Mouse (Mus musculus) limb, embryonic 15.5 days (tissue): ENCODE measurements around the gene Slc22a21. TPM values are rescaled to one million over a fixed set of nuclear protein-coding genes. Genes with fewer than 3 reads are reported as not detected.

Experiments used
- ATAC-seq: fragments of 200-750 bp; cut with Nextera tagmentation; 2 replicates; pipeline ENCODE4 v1.8.0; 2017; ENCODE audit warnings: low read depth, moderate TSS enrichment; ENCODE audit not compliant: insufficient number of reproducible peaks, low FRiP score, low TSS enrichment
- H3K27ac ChIP-seq: fragments of 300-500 bp; sonication (generic); 2 replicates; pipeline ENCODE4 v1.5.1; 2015; ENCODE audit warnings: moderate library complexity, mild to moderate bottlenecking, inconsistent platforms
- H3K27me3 ChIP-seq: fragments of 300-500 bp; sonication (generic); 2 replicates; pipeline ENCODE4 v1.6.1; 2015; ENCODE audit warnings: inconsistent platforms
- H3K36me3 ChIP-seq: fragments of 300-500 bp; sonication (generic); 2 replicates; pipeline ENCODE4 v1.6.1; 2015; ENCODE audit warnings: inconsistent platforms
- H3K4me1 ChIP-seq: fragments of 300-500 bp; sonication (generic); 2 replicates; pipeline ENCODE4 v1.6.1; 2015; ENCODE audit warnings: inconsistent platforms
- H3K4me2 ChIP-seq: fragments of 300-500 bp; sonication (generic); 2 replicates; pipeline ENCODE4 v1.6.1; 2015; ENCODE audit warnings: mild to moderate bottlenecking, inconsistent platforms
- H3K4me3 ChIP-seq: fragments of 300-500 bp; sonication (generic); 2 replicates; pipeline ENCODE4 v1.5.1; 2015; ENCODE audit warnings: mild to moderate bottlenecking, inconsistent platforms
- H3K9ac ChIP-seq: fragments of 300-500 bp; sonication (generic); 2 replicates; pipeline ENCODE4 v1.6.1; 2015; ENCODE audit warnings: inconsistent platforms
- H3K9me3 ChIP-seq: fragments of 300-500 bp; sonication (generic); 2 replicates; pipeline ENCODE4 v1.6.1; 2016; ENCODE audit warnings: inconsistent platforms
- WGBS: fragments of 180-500 bp; shearing (Covaris S2); methylation state at CpG from one replicate; pipeline ENCODE4 v1.1.7; 2015; 5-methylcytosine and 5-hydroxymethylcytosine counted together
- polyA plus RNA-seq: library from polyadenylated mRNA; unstranded; fragments of >200 nt; fragmentation: Nextera tagmentation; extraction: Ambion mirVana; gene quantifications from 2 replicates; pipeline ENCODE4 v1.2.1, GENCODE M21; 2015

The Slc22a21 gene
- polyA plus RNA-seq: 4.3 and 5.0 TPM in 2 replicates

GRCm38 (mm10) chr11:53979788-53980621 lies at the start of gene Slc22a21:
Slc22a21 (minus strand) TSS chr11:53980332.
- peak within 1 kb of the TSS; percentile 69 for H3K27ac ChIP-seq

GRCm38 (mm10) chr11:54028997-54029396 lies 48.9 kb upstream of the Slc22a21 start:
- no peaks in the 10 kb centered on the region for H3K36me3 ChIP-seq
- H3K27ac ChIP-seq: no peak overlapping the region
- H3K9ac ChIP-seq: no peak overlapping the region
- no peaks in the 10 kb centered on the region for H3K9me3 ChIP-seq
- H3K4me1 ChIP-seq: peaks cover 15% of the 10 kb centered on the region
- peak overlapping the region; percentile 54 for H3K4me3 ChIP-seq
- ATAC-seq: no peak
- peaks cover 18% of the 10 kb centered on the region; the same call in 1 of the 2 replicates for H3K27me3 ChIP-seq
- peak overlapping the region; percentile 92 for H3K4me2 ChIP-seq
- WGBS: 79% methylated on average over 4 of the region's 4 CpGs

More at GRCm38 (mm10) chr11:53979788-53980621, at the start of gene Slc22a21:
- WGBS: 2% methylated on average over 73 of the region's 73 CpGs
- peaks cover 10% of the 10 kb centered on the region for H3K4me1 ChIP-seq
- peak within 1 kb of the TSS; percentile 56 for H3K9ac ChIP-seq
- H3K9me3 ChIP-seq: no peaks in the 10 kb centered on the region
- H3K27me3 ChIP-seq: no peaks in the 10 kb centered on the region
- H3K4me3 ChIP-seq: peak within 1 kb of the TSS; percentile 60
- peak within 1 kb of the TSS; percentile 90 for H3K4me2 ChIP-seq
- ATAC-seq: peak; percentile 88
- H3K36me3 ChIP-seq: no peaks in the 10 kb centered on the region

DNA sequence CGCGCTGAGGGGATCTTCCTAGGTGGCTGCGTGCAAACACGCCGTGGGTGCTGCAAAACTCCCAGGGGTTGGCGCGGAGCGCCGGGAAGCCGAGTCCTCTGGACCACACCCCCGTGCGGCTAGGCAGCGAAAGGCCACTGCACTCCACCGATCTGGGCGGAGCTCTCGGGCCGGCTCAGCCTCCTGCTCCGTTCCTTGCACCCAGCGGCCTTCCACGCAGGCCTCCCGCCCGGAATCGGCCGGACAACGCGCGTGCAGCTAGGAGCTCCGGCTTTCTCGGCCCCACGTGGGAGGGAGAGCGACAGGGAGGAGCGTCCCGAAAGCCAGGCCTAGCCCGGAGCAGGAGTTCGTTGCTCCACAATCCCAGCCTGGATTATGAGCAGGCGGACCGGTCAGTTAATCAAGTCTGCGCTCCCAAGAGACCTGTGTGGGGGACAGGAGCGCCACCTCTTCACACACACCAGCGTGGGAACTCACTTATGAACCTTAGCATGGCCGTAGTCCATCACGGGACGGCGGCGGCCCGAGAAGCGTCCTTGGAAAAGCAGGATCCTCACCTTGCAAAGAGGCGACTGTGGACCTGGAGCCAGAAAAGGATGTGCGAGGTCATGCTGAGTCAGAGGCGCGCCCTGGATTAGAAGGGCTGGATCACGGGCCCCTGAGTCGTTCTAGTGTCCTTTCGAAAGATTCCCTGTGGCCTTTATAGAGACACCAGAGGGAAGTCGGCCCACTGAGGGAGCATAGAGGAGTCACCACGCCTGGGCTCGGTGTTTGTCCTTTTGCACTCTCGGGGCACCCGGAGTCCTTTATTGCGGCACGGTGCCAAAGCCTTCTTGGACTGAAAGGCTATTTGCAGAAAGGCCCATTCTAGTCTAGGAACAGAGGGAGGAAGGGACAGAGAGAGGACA lies 48.2 kb upstream of the Slc22a21 start, which contains the start of gene Slc22a4:
TSS of gene Slc22a4 (minus strand) at position 47 of the 908 bp plus-strand sequence.
- Histone ChIP-seq H3K4me2 (peak within 1 kb of the TSS; percentile 92), H3K27me3 (peaks cover 18% of the 10 kb centered on the region; the same call in 1 of the 2 replicates), H3K4me3 (peak within 1 kb of the TSS; percentile 54), H3K9me3 (no peaks in the 10 kb centered on the region), H3K36me3 (no peaks in the 10 kb centered on the region), H3K9ac (peak within 1 kb of the TSS; percentile 63), H3K4me1 (peaks cover 15% of the 10 kb centered on the region), H3K27ac (0 out of 2 replicates have a peak within 1 kb of the TSS, but pooled peaks have one; percentile 18)
- 4% methylated on average over 61 of the region's 61 CpGs for WGBS
- peak; percentile 75 for ATAC-seq

DNA sequence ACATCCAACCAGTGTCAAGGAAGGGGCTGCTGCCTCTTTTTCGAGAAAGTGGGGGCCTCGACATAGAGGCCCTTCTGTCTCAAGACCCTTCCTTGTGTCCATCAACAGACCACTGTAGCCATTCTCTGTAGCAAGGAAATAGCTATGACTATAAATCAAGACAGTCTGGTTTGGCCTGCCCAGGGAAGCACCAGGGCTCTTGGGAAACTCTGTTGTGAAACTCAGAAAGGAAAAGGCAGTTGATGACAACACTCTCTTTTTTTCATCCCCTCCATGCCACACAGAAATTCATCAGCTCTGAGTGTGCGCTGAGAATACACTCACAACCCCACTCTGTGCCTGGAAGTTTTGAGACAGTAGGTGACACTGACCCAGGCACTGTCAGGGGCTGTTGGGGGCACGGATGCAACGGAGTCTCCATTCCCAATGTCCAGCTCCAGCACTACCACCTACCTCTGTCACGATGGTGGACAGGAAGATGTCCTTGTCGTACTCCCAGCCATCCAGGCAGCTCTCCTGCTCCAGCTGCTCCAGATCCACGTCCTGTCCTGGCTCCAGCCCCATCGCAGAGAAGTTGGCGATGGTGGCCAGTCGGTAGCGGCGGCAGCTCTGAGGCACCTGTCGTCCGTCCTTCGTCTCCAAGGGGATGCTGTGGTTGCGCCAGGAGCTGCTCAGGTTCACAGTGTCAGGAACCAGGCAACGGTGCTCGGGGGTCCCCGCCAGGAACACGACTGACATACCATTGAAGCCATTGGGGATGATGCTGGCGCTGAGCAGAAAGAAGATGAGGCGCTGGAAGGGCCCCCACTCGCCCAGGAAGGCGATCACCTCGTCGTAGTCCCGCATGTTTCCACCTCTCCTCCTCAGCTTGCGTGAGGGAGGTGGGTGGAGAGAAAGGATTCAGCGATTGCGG lies 47.3 kb upstream of the Slc22a21 start:
- peak overlapping the region; percentile 92 for H3K4me2 ChIP-seq
- H3K27ac ChIP-seq: 0 out of 2 replicates have a peak overlapping the region, but pooled peaks have one; percentile 18
- H3K4me3 ChIP-seq: peak overlapping the region; percentile 54
- peaks cover 18% of the 10 kb centered on the region; the same call in 1 of the 2 replicates for H3K27me3 ChIP-seq
- peaks cover 15% of the 10 kb centered on the region for H3K4me1 ChIP-seq
- ATAC-seq: no peak
- no peaks in the 10 kb centered on the region for H3K9me3 ChIP-seq
- 17% methylated on average over 31 of the region's 31 CpGs for WGBS
- peak overlapping the region; percentile 63 for H3K9ac ChIP-seq
- no peaks in the 10 kb centered on the region for H3K36me3 ChIP-seq

GRCm38 (mm10) chr11:54026491-54027041 lies 46.4 kb upstream of the Slc22a21 start:
- H3K27ac ChIP-seq: 0 out of 2 replicates have a peak overlapping the region, but pooled peaks have one; percentile 18
- peaks cover 15% of the 10 kb centered on the region for H3K4me1 ChIP-seq
- ATAC-seq: no peak
- WGBS: 81% methylated on average over 1 of the region's 1 CpGs
- H3K36me3 ChIP-seq: no peaks in the 10 kb centered on the region
- 0 out of 2 replicates have a peak overlapping the region, but pooled peaks have one; percentile 17 for H3K4me2 ChIP-seq
- no peaks in the 10 kb centered on the region for H3K9me3 ChIP-seq
- peak overlapping the region; percentile 54 for H3K4me3 ChIP-seq
- no peak overlapping the region for H3K9ac ChIP-seq
- peaks cover 18% of the 10 kb centered on the region; the same call in 1 of the 2 replicates for H3K27me3 ChIP-seq

DNA sequence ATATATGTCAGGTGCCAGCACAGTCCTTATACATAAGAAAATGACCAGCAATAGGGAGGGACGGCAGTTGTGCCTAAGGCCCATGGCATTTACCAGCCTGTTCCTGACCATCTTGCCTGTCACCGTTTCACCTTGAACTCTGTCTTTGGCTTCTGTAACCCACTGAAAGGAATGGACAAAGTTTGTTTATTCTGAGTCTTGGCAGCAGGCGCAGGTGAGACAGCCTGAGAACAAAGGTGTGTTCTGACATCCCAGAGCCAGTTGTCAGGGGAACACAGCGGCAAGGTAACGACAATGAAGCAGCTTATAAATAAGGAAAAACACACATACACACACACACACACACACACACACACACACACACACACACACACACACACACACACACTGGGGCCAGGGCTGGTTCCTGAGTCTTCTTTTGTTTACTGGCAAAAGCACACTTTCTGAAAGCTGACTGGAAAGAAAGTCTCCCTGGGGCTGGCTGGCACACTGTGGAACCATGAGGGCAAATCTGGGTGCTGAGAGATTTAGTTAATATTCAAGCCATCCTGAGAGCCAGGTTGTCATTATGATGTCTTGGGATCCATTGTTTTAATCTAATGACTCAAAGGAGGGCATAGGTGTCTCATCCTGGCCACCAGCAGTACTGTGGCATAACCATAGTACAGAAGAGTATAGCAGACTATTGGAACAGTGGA lies 41.4 kb upstream of the Slc22a21 start:
- H3K27ac ChIP-seq: no peak overlapping the region
- no peak overlapping the region for H3K4me2 ChIP-seq
- no peak overlapping the region for H3K9ac ChIP-seq
- no peaks in the 10 kb centered on the region for H3K36me3 ChIP-seq
- 0 out of 2 replicates have a peak, but pooled peaks cover 2% of the 10 kb centered on the region for H3K27me3 ChIP-seq
- no peaks in the 10 kb centered on the region for H3K4me1 ChIP-seq
- ATAC-seq: no peak
- WGBS: 88% methylated on average over 5 of the region's 5 CpGs
- H3K9me3 ChIP-seq: no peaks in the 10 kb centered on the region
- no peak overlapping the region for H3K4me3 ChIP-seq

- no peak overlapping the region for H3K4me3 ChIP-seq
- 74% methylated on average over 3 of the region's 3 CpGs for WGBS
- ATAC-seq: no peak
- no peak overlapping the region for H3K9ac ChIP-seq
- no peak overlapping the region for H3K27ac ChIP-seq
- no peaks in the 10 kb centered on the region for H3K36me3 ChIP-seq
- H3K4me1 ChIP-seq: no peaks in the 10 kb centered on the region
- H3K27me3 ChIP-seq: no peaks in the 10 kb centered on the region
- no peak overlapping the region for H3K4me2 ChIP-seq
- no peaks in the 10 kb centered on the region for H3K9me3 ChIP-seq
Measured at GRCm38 (mm10) chr11:54018893-54019732, 39.0 kb upstream of the Slc22a21 start.

GRCm38 (mm10) chr11:54017596-54017995 lies 37.5 kb upstream of the Slc22a21 start:
- Histone ChIP-seq H3K9me3 (no peaks in the 10 kb centered on the region), H3K4me1 (no peaks in the 10 kb centered on the region), H3K4me3 (no peak overlapping the region), H3K27me3 (no peaks in the 10 kb centered on the region), H3K4me2 (no peak overlapping the region), H3K36me3 (no peaks in the 10 kb centered on the region), H3K27ac (no peak overlapping the region), H3K9ac (no peak overlapping the region)
- WGBS: 76% methylated on average over 4 of the region's 4 CpGs
- ATAC-seq: no peak

DNA sequence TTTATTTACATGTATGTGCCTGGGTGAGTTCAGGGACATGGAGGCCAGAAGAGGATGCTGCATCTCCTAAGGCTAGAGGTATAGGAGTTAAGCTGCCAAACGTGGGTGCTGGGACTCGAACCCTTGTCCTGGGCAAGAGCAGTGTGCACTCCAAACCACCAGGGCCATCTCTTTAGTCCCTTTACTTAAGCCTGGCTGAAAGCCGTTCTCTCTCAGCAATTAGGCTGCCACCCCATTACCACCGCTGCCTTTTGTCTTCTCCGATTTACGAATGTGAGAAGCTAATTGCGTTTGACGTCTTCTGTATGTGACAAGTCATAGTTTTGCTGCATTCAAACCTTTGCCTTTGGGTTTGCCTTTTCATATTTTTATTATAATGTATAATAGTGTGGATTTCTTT lies 35.9 kb upstream of the Slc22a21 start:
- ATAC-seq: no peak
- H3K27ac ChIP-seq: no peak overlapping the region
- no peak overlapping the region for H3K9ac ChIP-seq
- no peaks in the 10 kb centered on the region for H3K4me1 ChIP-seq
- no peak overlapping the region for H3K4me3 ChIP-seq
- H3K27me3 ChIP-seq: no peaks in the 10 kb centered on the region
- WGBS: 60% methylated on average over 8 of the region's 8 CpGs
- H3K9me3 ChIP-seq: no peaks in the 10 kb centered on the region
- no peaks in the 10 kb centered on the region for H3K36me3 ChIP-seq
- H3K4me2 ChIP-seq: no peak overlapping the region
